Mouse (Mus musculus) left cerebral cortex, adult 9 months (tissue): ENCODE measurements at regions not wholly inside any gene's neighbourhood (a gene's known extent, or its start where the extent isn't known, plus 50 kb on each side); places are given as distances from the start of the nearest gene placed in this dataset.

Source experiments
- DNase-seq, 2 experiments: peaks; one replicate each; pipeline ENCODE4 v3.0.0; 2022; ENCODE audit warnings: low spot score in 2 of 2

DNA sequence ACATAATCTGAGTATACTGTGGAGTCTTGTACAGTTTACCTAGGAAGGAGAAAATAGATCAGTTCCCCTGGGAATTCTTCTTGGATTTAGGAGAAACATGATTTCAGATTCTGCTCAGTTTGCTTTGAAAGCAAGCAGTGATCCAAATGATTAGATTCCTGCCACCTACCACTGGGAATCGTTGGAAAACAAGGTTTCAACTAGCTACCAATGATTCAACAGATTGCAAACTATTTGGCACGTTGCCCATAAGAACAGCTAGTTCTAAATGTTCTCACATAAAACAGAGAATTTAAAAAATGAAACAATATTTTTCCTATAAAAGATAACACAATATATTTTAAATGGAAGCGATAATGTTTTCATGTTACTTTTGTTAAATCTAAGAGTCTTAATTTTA, 54.8 kb downstream of the G6pd2 start:
- peak in 1 of 2 experiments; percentile 9 for DNase-seq
